Mouse (Mus musculus) olfactory bulb, adult 2 months (tissue): ENCODE data around the gene Fblim1.

Experiments
- CTCF ChIP-seq: fragments of 200-500 bp; IDR thresholded peaks from 2 replicates; pipeline ENCODE4 v1.5.1; 2012; ENCODE audit warnings: low read depth, mild to moderate bottlenecking, low read length, moderate library complexity; ENCODE audit not compliant: insufficient read depth
- POLR2A ChIP-seq: fragments of 200-500 bp; IDR thresholded peaks from 2 replicates; pipeline ENCODE4 v1.6.1; 2012; ENCODE audit warnings: mild to moderate bottlenecking, low read depth, low read length, moderate library complexity; ENCODE audit not compliant: insufficient read depth

- TF ChIP-seq CTCF (no peak), POLR2A (no peak)
Measured at GRCm38 (mm10) chr4:141653813-141654212, 47.9 kb upstream of the Fblim1 start.
